Mouse (Mus musculus): ENCODE results near the gene Zfp804a.

Zfp804a gene

GRCm38 (mm10) chr2:82053185-82053891 lies at the start of gene Zfp804a:
Gene Zfp804a, plus strand, starts transcription at chr2:82053222.
- no peak for DNase-seq (ENCODE audit: low read depth, low spot score)

- no peak for DNase-seq (ENCODE audit: low read depth, low spot score)
Measured at GRCm38 (mm10) chr2:82051635-82052034, 1.4 kb upstream of the Zfp804a start.

- peak; percentile 59 for DNase-seq (ENCODE audit: low read depth, low spot score)
Measured at GRCm38 (mm10) chr2:82052338-82053184, 461 bp upstream of the Zfp804a start.

- DNase-seq (ENCODE audit: low read depth, low spot score): peak; percentile 38
Measured at GRCm38 (mm10) chr2:82054446-82054845, 1.4 kb downstream of the Zfp804a start.

- DNase-seq (ENCODE audit: low read depth, low spot score): no peak
Measured at GRCm38 (mm10) chr2:82064671-82065070, 11.6 kb downstream of the Zfp804a start.

- DNase-seq (ENCODE audit: low read depth, low spot score): no peak
Measured at GRCm38 (mm10) chr2:82067912-82068311, 14.9 kb downstream of the Zfp804a start.

- DNase-seq (ENCODE audit: low read depth, low spot score): no peak
Measured at GRCm38 (mm10) chr2:82069172-82069571, 16.1 kb downstream of the Zfp804a start.

GRCm38 (mm10) chr2:82076883-82077282 lies 23.9 kb downstream of the Zfp804a start:
- no peak for DNase-seq (ENCODE audit: low read depth, low spot score)

- peak; percentile 11 for DNase-seq (ENCODE audit: low read depth, low spot score)
Measured at GRCm38 (mm10) chr2:82078287-82078994, 25.4 kb downstream of the Zfp804a start.

- DNase-seq (ENCODE audit: low read depth, low spot score): no peak
Measured at GRCm38 (mm10) chr2:82080678-82081077, 27.7 kb downstream of the Zfp804a start.

- DNase-seq (ENCODE audit: low read depth, low spot score): peak; percentile 33
Measured at GRCm38 (mm10) chr2:82113148-82113547, 60.1 kb downstream of the Zfp804a start.

GRCm38 (mm10) chr2:82113650-82114049 lies 60.6 kb downstream of the Zfp804a start:
- no peak for DNase-seq (ENCODE audit: low read depth, low spot score)

GRCm38 (mm10) chr2:82119577-82119976 lies 66.6 kb downstream of the Zfp804a start:
- no peak for DNase-seq (ENCODE audit: low read depth, low spot score)

GRCm38 (mm10) chr2:82178693-82179092 lies 125.7 kb downstream of the Zfp804a start:
- DNase-seq (ENCODE audit: low read depth, low spot score): peak; percentile 44

GRCm38 (mm10) chr2:82181010-82181409 lies 128.0 kb downstream of the Zfp804a start:
- DNase-seq (ENCODE audit: low read depth, low spot score): no peak

GRCm38 (mm10) chr2:82199901-82200300 lies 146.9 kb downstream of the Zfp804a start:
- DNase-seq (ENCODE audit: low read depth, low spot score): no peak

GRCm38 (mm10) chr2:82200616-82201015 lies 147.6 kb downstream of the Zfp804a start:
- DNase-seq (ENCODE audit: low read depth, low spot score): no peak

- no peak for DNase-seq (ENCODE audit: low read depth, low spot score)
Measured at GRCm38 (mm10) chr2:82210605-82211004, 157.6 kb downstream of the Zfp804a start.

GRCm38 (mm10) chr2:82211972-82212371 lies 158.9 kb downstream of the Zfp804a start:
- no peak for DNase-seq (ENCODE audit: low read depth, low spot score)

GRCm38 (mm10) chr2:82217873-82218272 lies 164.9 kb downstream of the Zfp804a start:
- DNase-seq (ENCODE audit: low read depth, low spot score): no peak

- DNase-seq (ENCODE audit: low read depth, low spot score): no peak
Measured at GRCm38 (mm10) chr2:82246020-82246419, 193.0 kb downstream of the Zfp804a start.

- DNase-seq (ENCODE audit: low read depth, low spot score): no peak
Measured at GRCm38 (mm10) chr2:82246902-82247522, 194.0 kb downstream of the Zfp804a start.

Measured in telencephalon, adult 2 months (tissue).